ENCODE assay signal across 18 mouse cellular contexts in the genomic region with DNA sequence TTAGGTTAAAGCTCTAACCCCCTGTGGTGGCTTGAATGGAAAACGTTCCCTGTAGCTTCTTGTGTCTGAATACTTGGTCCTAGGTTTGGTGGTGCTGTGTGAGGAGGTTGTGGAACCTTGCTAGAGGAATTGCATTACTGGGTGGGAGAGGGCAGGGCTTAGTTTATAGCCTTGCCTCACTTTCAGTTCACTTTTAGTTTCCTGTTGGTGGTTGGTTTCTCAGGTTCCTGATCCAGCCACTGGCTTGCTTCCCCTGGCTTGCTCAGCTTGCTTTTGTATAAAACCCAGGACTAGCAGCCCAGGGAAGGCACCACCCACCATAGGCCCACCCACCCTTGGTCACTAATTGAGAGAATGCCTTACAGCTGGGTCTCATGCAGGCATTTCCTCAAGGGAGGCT.
A peak's percentile ranks its signal among the peaks of the same experiment; 100 is the strongest.
DNase-seq lines count a peak whose midpoint lies in the region; ATAC-seq lines count a peak whose summit lies in the region.
"Had no signal": no experiment of that assay in that cellular context is flagged by ENCODE, and none has a peak within 500 bp of the region (broad histone marks: within the 10 kb centered on the region; RNA-seq: fewer than 3 reads in every experiment).

No protein-coding gene starts in this region.

- no peaks in the 10 kb centered on the region for H3K4me1 ChIP-seq in heart, embryonic 10.5 days
- H3K4me1 ChIP-seq: embryonic facial prominence, embryonic 12.5 days; forebrain, embryonic 15.5 days; heart, embryonic 13.5 days; hindbrain, embryonic 12.5 days had no signal

- peaks cover 3% of the 10 kb centered on the region; the same call in 1 of the 2 replicates for H3K9me3 ChIP-seq in heart, embryonic 10.5 days

- DNase-seq in heart, embryonic 10.5 days (ENCODE audit: low spot score), result peak; percentile 70
- DNase-seq in heart, postnatal 14 days, result no peak
- DNase-seq in spleen, postnatal 36 days (ENCODE audit: low spot score in 2 of 2), result peak; percentile 5 to 23
- DNase-seq in spleen, postnatal 10 days (ENCODE audit: low spot score in 2 of 2), result no peak
- no peak for DNase-seq in cerebellum, postnatal 36 days
- DNase-seq in gastrocnemius, postnatal 4 days (ENCODE audit: low spot score in 2 of 2), result no peak
- DNase-seq: adrenal gland, adult 2 months; adrenal gland, postnatal 36 days; cerebellum, adult 2 months; cerebellum, postnatal 10 days; gastrocnemius, postnatal 10 days; heart, postnatal 4 days had no signal

- no peaks in the 10 kb centered on the region for H3K36me3 ChIP-seq in heart, embryonic 10.5 days
- H3K36me3 ChIP-seq: embryonic facial prominence, embryonic 12.5 days; forebrain, embryonic 15.5 days; heart, embryonic 13.5 days; hindbrain, embryonic 12.5 days had no signal

- H3K27ac ChIP-seq in heart, embryonic 10.5 days, result no peak overlapping the region
- H3K27ac ChIP-seq: embryonic facial prominence, embryonic 12.5 days; forebrain, embryonic 15.5 days; heart, embryonic 13.5 days; hindbrain, embryonic 12.5 days had no signal

- intact Hi-C loops in heart, postnatal 14 days (cut with DNase I), result no loop called here

- 81% methylated on average over 1 of the region's 1 CpGs for WGBS in heart, embryonic 10.5 days

- no peaks in the 10 kb centered on the region for H3K27me3 ChIP-seq in heart, embryonic 10.5 days (ENCODE audit: insufficient read depth, poor library complexity, severe bottlenecking)
- H3K27me3 ChIP-seq: embryonic facial prominence, embryonic 12.5 days; forebrain, embryonic 15.5 days; heart, embryonic 13.5 days; hindbrain, embryonic 12.5 days had no signal

- ATAC-seq in megakaryocyte, adult 5-6 weeks (ENCODE audit: poor library complexity, severe bottlenecking), result peak; percentile 99
- ATAC-seq: forebrain, embryonic 15.5 days; hindbrain, embryonic 16.5 days had no signal

- H3K4me3 ChIP-seq in heart, embryonic 10.5 days, result no peak overlapping the region
- H3K4me3 ChIP-seq: embryonic facial prominence, embryonic 12.5 days; forebrain, embryonic 15.5 days; heart, embryonic 13.5 days; hindbrain, embryonic 12.5 days had no signal

Comparison
In these comparisons a context has a peak if more than half of its experiments do, and no peak if none do; other contexts are left out.
1. DNase-seq: peak in heart, embryonic 10.5 days (single experiment) and spleen, postnatal 36 days (2 of 2); none in heart, postnatal 14 days (0 of 2), spleen, postnatal 10 days (0 of 2), cerebellum, postnatal 36 days (0 of 2) and gastrocnemius, postnatal 4 days (0 of 2).